Mouse (Mus musculus) testis, adult 2 months (tissue): ENCODE measurements around the gene Tmem186.

Experiments used
- CTCF ChIP-seq: fragments of 200-500 bp; IDR thresholded peaks from 2 replicates; pipeline ENCODE4 v1.5.1; 2012; ENCODE audit warnings: low read depth, mild to moderate bottlenecking, inconsistent platforms, low read length, moderate library complexity; ENCODE audit not compliant: control insufficient read depth, insufficient read depth, insufficient replicate concordance
- POLR2A ChIP-seq: fragments of 200-500 bp; IDR thresholded peaks from 2 replicates; pipeline ENCODE4 v1.6.1; 2012; ENCODE audit warnings: low read depth, mild to moderate bottlenecking, inconsistent platforms, low read length, moderate library complexity; ENCODE audit not compliant: control insufficient read depth

- TF ChIP-seq CTCF (no peak), POLR2A (no peak)
Measured at GRCm38 (mm10) chr16:8672811-8673210, 35.3 kb upstream of the Tmem186 start.
